Mouse (Mus musculus) lung, embryonic 15.5 days (tissue): ENCODE measurements around the gene Ptprg. TPM values are rescaled to one million over a fixed set of nuclear protein-coding genes. Genes with fewer than 3 reads are reported as not detected.
"Not testable (repeated sequence)": the region's sequence is repeated elsewhere in the genome, so short reads cannot be mapped to it uniquely, and the experiment has no call there.

Source experiments
- ATAC-seq: fragments of 200-750 bp; cut with Nextera tagmentation; 2 replicates; pipeline ENCODE4 v1.8.0; 2017; ENCODE audit warnings: moderate number of reproducible peaks, borderline replicate concordance; ENCODE audit not compliant: low FRiP score, low TSS enrichment; ENCODE audit errors: extremely low read depth
- H3K27ac ChIP-seq: fragments of 300-500 bp; sonication (generic); 2 replicates; pipeline ENCODE4 v1.5.1; 2015; ENCODE audit warnings: moderate library complexity, mild to moderate bottlenecking, inconsistent platforms
- H3K27me3 ChIP-seq: fragments of 300-500 bp; sonication (generic); 2 replicates; pipeline ENCODE4 v1.6.1; 2015; ENCODE audit warnings: inconsistent platforms
- H3K36me3 ChIP-seq: fragments of 300-500 bp; sonication (generic); 2 replicates; pipeline ENCODE4 v1.6.1; 2015; ENCODE audit warnings: inconsistent platforms
- H3K4me1 ChIP-seq: fragments of 300-500 bp; sonication (generic); 2 replicates; pipeline ENCODE4 v1.6.1; 2015; ENCODE audit warnings: inconsistent platforms
- H3K4me2 ChIP-seq: fragments of 300-500 bp; sonication (generic); 2 replicates; pipeline ENCODE4 v1.6.1; 2015; ENCODE audit warnings: inconsistent platforms, mild to moderate bottlenecking, moderate library complexity
- H3K4me3 ChIP-seq: fragments of 300-500 bp; sonication (generic); 2 replicates; pipeline ENCODE4 v1.5.1; 2015; ENCODE audit warnings: mild to moderate bottlenecking, inconsistent platforms
- H3K9ac ChIP-seq: fragments of 300-500 bp; sonication (generic); 2 replicates; pipeline ENCODE4 v1.6.1; 2015; ENCODE audit warnings: inconsistent platforms
- H3K9me3 ChIP-seq: fragments of 300-500 bp; sonication (generic); 2 replicates; pipeline ENCODE4 v1.6.1; 2016; ENCODE audit warnings: inconsistent platforms
- WGBS: fragments of 180-500 bp; shearing (Covaris S2); methylation state at CpG from one replicate; pipeline ENCODE4 v1.1.7; 2015; 5-methylcytosine and 5-hydroxymethylcytosine counted together
- polyA plus RNA-seq: library from polyadenylated mRNA; unstranded; fragments of >200 nt; fragmentation: Nextera tagmentation; extraction: Ambion mirVana; gene quantifications from 2 replicates; pipeline ENCODE4 v1.2.1, GENCODE M21; 2015

Ptprg gene
- polyA plus RNA-seq, 1 experiment from 2014 or later: 29.9 TPM

DNA sequence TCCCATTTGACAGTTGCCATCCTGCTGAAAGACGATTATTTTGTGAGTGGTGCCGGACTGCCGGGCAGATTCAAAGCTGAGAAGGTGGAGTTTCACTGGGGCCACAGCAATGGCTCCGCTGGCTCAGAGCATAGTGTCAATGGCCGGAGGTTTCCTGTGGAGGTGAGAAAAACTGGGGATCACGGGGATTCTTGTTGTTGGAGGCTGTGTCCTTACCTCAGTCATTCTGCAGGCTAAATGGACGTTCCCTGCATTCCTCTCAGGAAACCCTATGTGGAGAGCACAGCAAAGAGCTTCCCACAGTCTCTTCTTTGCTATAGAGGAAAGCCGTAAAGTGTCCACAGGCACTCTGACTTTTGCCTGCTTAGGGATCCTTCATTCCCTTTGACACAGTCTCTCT, 409.2 kb downstream of the Ptprg start:
- 66% methylated on average over 8 of the region's 8 CpGs for WGBS
- Histone ChIP-seq H3K4me3 (no peak overlapping the region), H3K36me3 (no peaks in the 10 kb centered on the region), H3K27me3 (no peaks in the 10 kb centered on the region), H3K9ac (no peak overlapping the region), H3K4me2 (no peak overlapping the region), H3K9me3 (no peaks in the 10 kb centered on the region), H3K27ac (no peak overlapping the region), H3K4me1 (no peaks in the 10 kb centered on the region)
- no peak for ATAC-seq

DNA sequence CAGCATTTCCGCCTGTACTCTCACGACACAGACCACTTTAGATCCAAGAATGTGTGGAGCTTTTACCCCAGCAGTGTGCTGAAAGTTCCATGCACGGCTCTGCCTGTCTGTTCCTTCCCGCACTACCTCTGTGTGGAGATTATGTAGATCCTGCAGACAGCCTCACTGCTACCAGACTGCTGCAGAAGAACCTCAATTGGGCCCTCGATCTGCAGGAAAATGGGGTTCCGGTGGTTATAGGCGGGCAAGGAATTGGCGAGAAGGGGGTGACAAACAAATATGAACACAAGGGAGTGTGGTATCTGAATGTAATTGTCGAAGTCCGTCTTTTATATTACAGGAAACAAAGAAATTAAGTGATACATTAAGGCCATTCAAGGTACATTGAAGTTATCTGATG, 410.5 kb downstream of the Ptprg start:
- H3K27me3 ChIP-seq: no peaks in the 10 kb centered on the region
- H3K27ac ChIP-seq: no peak overlapping the region
- H3K9me3 ChIP-seq: no peaks in the 10 kb centered on the region
- 82% methylated on average over 10 of the region's 10 CpGs for WGBS
- no peaks in the 10 kb centered on the region for H3K36me3 ChIP-seq
- no peak overlapping the region for H3K9ac ChIP-seq
- no peak for ATAC-seq
- H3K4me3 ChIP-seq: no peak overlapping the region
- H3K4me2 ChIP-seq: no peak overlapping the region
- H3K4me1 ChIP-seq: no peaks in the 10 kb centered on the region

DNA sequence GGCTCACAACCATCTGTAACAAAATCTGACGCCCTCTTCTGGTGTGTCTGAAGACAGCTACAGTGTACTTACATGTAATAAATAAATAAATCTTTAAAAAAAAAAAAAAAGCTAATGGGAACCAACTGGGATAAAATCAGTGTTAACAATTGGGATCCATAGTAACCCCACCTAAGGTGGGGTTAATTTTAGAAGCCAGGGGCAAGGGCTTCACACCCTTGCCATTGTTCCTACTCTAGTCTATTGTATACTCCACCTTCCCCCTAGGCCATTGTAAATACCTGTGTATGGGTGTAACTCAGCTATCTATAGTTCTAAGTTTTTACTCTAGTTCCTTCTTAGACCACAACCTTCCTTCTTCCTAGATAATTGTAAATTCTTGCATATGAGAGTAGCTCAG, 411.0 kb downstream of the Ptprg start:
- WGBS: 46% methylated on average over 1 of the region's 1 CpGs
- H3K4me1 ChIP-seq, H3K9me3 ChIP-seq: not testable (repeated sequence)

DNA sequence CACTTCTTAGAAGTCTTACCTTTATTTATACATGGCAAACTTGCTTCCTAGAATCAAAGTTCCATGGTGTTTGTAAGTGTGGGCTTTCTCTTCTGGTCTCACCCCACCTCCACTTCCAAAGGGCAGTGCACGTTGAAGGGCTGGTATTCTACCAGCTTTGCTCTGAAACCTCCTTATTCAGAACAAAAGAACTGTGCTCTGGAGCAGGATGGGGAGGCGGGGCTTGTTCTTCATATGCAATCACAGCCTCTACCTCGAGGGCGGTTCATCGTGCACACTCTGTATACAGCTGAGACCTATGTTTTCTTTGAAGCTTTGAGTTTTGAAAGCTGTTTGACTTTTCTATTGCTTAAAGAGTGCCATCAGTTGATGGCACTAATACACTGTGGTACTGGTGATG, 412.5 kb downstream of the Ptprg start:
- ATAC-seq: no peak
- Histone ChIP-seq H3K4me1 (no peaks in the 10 kb centered on the region), H3K27me3 (no peaks in the 10 kb centered on the region), H3K4me2 (no peak overlapping the region), H3K9me3 (no peaks in the 10 kb centered on the region), H3K27ac (0 out of 2 replicates have a peak overlapping the region, but pooled peaks have one; percentile 11), H3K36me3 (no peaks in the 10 kb centered on the region), H3K9ac (no peak overlapping the region), H3K4me3 (no peak overlapping the region)
- 42% methylated on average over 5 of the region's 5 CpGs for WGBS

More for the DNA sequence above, 411.0 kb downstream of the Ptprg start:
- H3K4me2 ChIP-seq, H3K36me3 ChIP-seq, H3K4me3 ChIP-seq, H3K27me3 ChIP-seq, H3K9ac ChIP-seq, ATAC-seq, H3K27ac ChIP-seq: not testable (repeated sequence)

DNA sequence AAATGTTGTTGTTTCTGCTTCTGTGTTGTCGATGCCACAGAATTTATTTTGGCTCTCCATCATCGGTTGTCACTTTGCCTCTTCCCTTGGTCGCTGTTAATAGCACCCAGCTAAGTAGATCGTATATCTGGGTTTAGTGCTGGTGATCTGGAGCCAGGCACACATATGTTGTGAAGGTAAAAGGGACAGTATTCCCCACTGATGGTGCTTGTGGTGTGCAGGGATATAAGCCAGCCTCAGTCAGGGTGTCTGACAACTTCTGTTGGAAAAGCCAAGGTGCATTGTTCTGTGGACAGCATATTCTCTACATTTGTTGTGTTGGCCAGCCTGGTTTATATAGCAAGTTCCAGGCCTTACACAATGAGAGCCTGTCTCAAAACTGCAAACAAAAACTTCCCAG, 428.4 kb downstream of the Ptprg start:
- Histone ChIP-seq H3K27ac (no peak overlapping the region), H3K36me3 (no peaks in the 10 kb centered on the region), H3K4me2 (no peak overlapping the region), H3K4me1 (no peaks in the 10 kb centered on the region; the same call in 1 of the 2 replicates), H3K27me3 (no peaks in the 10 kb centered on the region), H3K4me3 (no peak overlapping the region), H3K9ac (no peak overlapping the region), H3K9me3 (no peaks in the 10 kb centered on the region)
- no peak for ATAC-seq
- WGBS: 62% methylated on average over 4 of the region's 4 CpGs

DNA sequence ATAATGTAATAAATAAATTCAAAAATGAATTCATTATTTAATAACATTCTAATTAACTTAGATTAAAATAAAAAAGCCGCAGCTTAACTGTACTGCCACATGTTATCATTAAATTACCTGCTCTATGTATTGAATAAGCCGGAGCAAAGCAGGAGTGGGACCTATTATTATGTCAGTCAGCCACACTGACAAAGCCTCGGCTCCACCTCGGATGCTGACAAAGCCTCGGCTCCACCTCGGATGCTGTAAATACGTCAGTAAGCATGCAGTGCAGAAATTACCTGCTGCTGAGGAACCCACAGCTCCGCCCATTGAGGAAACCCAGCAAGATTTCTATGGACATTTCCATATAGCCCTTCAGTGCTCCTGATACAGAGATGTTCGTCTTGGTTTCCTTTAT, 429.7 kb downstream of the Ptprg start:
- Histone ChIP-seq H3K4me2 (no peak overlapping the region), H3K27me3 (no peaks in the 10 kb centered on the region), H3K9me3 (no peaks in the 10 kb centered on the region), H3K4me1 (no peaks in the 10 kb centered on the region; the same call in 1 of the 2 replicates), H3K36me3 (no peaks in the 10 kb centered on the region), H3K4me3 (no peak overlapping the region), H3K27ac (no peak overlapping the region), H3K9ac (no peak overlapping the region)
- WGBS: 85% methylated on average over 9 of the region's 9 CpGs
- ATAC-seq: no peak

DNA sequence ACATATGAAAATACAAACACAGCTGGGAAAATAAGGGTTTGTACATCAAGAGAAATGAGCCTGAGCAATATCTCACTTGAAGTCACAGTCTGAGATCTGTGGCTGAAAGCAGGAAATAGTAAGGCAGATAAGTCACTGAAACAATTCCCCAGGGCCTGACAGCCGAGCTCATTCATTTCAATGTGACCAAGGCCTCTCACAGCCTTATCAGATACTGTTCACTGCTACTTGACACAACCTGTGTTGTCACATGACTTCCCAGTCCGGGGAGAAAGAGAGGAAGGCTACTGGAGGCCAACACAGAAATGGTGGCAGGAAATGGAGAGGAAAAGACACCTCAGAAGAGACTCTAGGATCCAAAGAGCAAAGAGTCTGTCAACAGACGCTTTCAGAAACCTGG, 430.8 kb downstream of the Ptprg start:
- no peaks in the 10 kb centered on the region for H3K36me3 ChIP-seq
- ATAC-seq: no peak
- no peak overlapping the region for H3K27ac ChIP-seq

DNA sequence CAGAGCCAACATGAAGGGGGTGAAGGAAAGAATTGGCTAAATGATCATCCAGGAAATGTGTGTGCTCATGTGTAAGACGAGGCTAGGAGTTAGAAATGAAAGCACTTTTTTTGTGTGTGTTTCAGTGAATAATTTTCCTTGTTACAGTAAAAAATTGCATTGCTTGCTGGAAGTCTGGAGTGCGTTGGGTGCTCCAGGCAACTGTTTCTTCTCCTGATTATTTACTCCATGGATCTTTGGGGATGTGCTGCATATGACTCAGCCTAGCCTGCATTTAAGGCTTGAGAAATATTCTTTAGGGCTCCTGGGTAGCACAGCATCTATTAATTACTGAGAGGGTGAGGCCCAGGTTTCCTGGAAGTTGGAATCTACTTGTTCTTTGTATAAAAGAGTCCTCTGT, 435.6 kb downstream of the Ptprg start:
- no peak overlapping the region for H3K4me2 ChIP-seq
- no peaks in the 10 kb centered on the region for H3K27me3 ChIP-seq
- 55% methylated on average over 2 of the region's 2 CpGs for WGBS
- no peak for ATAC-seq
- H3K27ac ChIP-seq: no peak overlapping the region
- no peaks in the 10 kb centered on the region for H3K4me1 ChIP-seq
- H3K9ac ChIP-seq: no peak overlapping the region
- H3K4me3 ChIP-seq: no peak overlapping the region
- no peaks in the 10 kb centered on the region for H3K9me3 ChIP-seq
- H3K36me3 ChIP-seq: no peaks in the 10 kb centered on the region

More for the DNA sequence above, 430.8 kb downstream of the Ptprg start:
- no peak overlapping the region for H3K9ac ChIP-seq
- no peaks in the 10 kb centered on the region; the same call in 1 of the 2 replicates for H3K4me1 ChIP-seq
- H3K4me3 ChIP-seq: no peak overlapping the region
- H3K4me2 ChIP-seq: no peak overlapping the region
- 35% methylated on average over 3 of the region's 3 CpGs for WGBS
- H3K27me3 ChIP-seq: no peaks in the 10 kb centered on the region
- H3K9me3 ChIP-seq: no peaks in the 10 kb centered on the region

DNA sequence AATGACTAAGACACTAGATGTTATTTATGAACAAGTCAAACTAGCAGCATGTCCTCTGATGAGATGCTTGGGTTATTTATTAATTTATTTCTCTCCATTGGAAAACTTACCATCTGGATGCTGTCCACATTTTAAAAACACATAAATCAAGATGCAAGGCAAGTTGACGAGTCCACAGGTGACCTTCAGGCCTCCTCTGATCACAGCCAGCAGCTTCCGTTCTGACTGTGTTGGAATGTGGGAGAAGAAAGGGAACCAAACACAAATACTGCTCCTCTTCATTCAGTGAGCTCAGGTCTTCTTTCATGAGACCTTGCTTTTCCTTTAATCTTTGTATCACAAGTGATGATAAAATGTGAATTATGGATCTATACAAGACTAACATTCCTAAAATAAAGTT, 437.8 kb downstream of the Ptprg start:
- WGBS: 73% methylated on average over 2 of the region's 2 CpGs
- Histone ChIP-seq H3K27ac (no peak overlapping the region), H3K36me3 (no peaks in the 10 kb centered on the region), H3K4me1 (no peaks in the 10 kb centered on the region), H3K9ac (no peak overlapping the region), H3K27me3 (no peaks in the 10 kb centered on the region), H3K4me2 (no peak overlapping the region), H3K9me3 (no peaks in the 10 kb centered on the region), H3K4me3 (no peak overlapping the region)
- ATAC-seq: no peak

DNA sequence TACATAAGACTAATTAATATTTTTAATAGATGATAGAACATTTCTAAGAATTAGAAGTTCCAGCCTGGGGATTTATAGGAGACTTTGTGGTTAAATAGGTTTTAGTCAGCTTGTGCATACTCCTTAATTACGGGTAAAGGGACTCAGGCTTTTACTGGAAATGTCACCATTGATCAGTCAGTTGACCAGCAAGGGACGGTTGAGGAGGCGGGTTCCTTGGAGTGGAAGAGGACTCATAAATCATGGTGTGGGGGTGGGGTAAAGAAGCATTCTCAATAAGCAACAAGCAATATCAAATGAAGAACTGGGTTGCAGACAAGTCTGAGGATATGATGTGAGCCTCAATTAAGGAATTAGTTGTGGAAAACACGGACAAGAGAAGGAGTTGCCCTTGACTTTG, 438.8 kb downstream of the Ptprg start:
- Histone ChIP-seq H3K9ac (no peak overlapping the region), H3K4me1 (no peaks in the 10 kb centered on the region), H3K4me3 (no peak overlapping the region), H3K27ac (no peak overlapping the region), H3K4me2 (no peak overlapping the region), H3K36me3 (no peaks in the 10 kb centered on the region), H3K9me3 (no peaks in the 10 kb centered on the region), H3K27me3 (no peaks in the 10 kb centered on the region)
- WGBS: 78% methylated on average over 4 of the region's 4 CpGs
- ATAC-seq: no peak

DNA sequence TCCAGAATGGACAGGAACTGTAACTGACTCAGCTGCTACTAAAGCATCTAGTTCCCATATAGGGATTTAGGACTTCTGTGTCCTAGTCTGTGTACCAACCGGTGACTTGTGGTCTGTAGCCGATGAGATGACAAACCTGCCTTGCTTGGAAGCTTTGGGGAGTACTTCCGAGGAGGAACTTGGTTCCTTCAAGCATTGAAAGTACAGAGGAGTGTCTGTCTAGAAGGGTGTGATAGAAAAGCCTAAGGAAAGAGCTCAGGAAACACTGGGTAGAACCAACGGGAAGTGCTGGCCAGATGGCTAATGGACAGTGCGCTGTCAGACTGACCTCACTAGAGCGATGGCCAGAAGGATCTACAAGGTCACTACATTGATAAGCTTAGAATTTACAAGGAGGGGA, 439.2 kb downstream of the Ptprg start:
- WGBS: 84% methylated on average over 6 of the region's 6 CpGs

DNA sequence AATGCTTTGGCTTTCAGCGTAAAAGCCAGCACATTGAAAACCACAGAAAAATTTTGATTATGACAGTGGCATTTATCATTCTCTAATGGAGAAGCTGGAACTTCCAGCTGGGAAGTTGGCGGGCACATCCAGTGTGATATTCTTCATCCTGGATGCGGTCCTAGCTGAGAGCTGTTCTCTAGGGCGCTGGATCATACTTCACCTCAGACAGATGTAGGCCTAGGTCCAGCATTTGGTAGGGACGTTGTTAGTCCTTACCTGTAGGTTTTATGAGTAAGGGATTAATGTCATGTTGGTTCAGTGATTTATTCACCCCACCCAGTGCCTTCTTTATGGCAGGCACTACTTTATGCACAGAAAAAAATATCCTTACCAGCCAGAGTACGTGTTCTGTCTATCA, 444.2 kb downstream of the Ptprg start:
- Histone ChIP-seq H3K4me3 (no peak overlapping the region), H3K9ac (no peak overlapping the region), H3K9me3 (no peaks in the 10 kb centered on the region), H3K36me3 (no peaks in the 10 kb centered on the region), H3K27me3 (no peaks in the 10 kb centered on the region), H3K4me1 (no peaks in the 10 kb centered on the region), H3K27ac (no peak overlapping the region), H3K4me2 (no peak overlapping the region)
- 75% methylated on average over 6 of the region's 6 CpGs for WGBS
- no peak for ATAC-seq

More for the DNA sequence above, 439.2 kb downstream of the Ptprg start:
- Histone ChIP-seq H3K4me2 (no peak overlapping the region), H3K27me3 (no peaks in the 10 kb centered on the region), H3K9me3 (no peaks in the 10 kb centered on the region), H3K27ac (no peak overlapping the region), H3K4me3 (no peak overlapping the region), H3K9ac (no peak overlapping the region), H3K4me1 (no peaks in the 10 kb centered on the region), H3K36me3 (no peaks in the 10 kb centered on the region)
- ATAC-seq: no peak

DNA sequence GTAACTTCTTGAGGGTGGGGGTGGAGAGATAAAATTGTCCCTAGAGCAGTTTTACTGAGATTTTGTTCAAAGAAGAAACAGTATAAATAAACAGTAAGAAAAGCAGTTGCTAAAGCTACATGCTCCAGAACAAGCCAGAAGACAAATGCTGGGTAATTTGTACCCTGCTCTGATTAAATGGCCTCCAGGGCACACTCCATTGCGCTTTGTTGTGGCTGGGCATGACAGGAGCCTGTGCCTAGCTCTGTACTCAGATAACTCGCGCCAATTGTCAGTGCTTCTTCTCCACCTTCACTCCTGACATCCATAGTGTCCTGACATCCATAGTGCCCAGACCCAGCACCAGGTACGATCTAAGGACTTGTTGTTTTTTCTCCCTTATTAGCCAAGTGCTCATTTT, 445.1 kb downstream of the Ptprg start:
- no peak overlapping the region for H3K27ac ChIP-seq
- no peak overlapping the region for H3K4me2 ChIP-seq
- no peaks in the 10 kb centered on the region for H3K4me1 ChIP-seq
- H3K27me3 ChIP-seq: no peaks in the 10 kb centered on the region
- H3K36me3 ChIP-seq: no peaks in the 10 kb centered on the region
- 65% methylated on average over 4 of the region's 4 CpGs for WGBS
- no peaks in the 10 kb centered on the region for H3K9me3 ChIP-seq
- H3K9ac ChIP-seq: no peak overlapping the region
- no peak for ATAC-seq
- no peak overlapping the region for H3K4me3 ChIP-seq
